Comparison of ENCODE assay signal across 7 mouse cellular contexts in genomic region chr8:124897386-124898250, GRCm38 (mm10). TPM values are rescaled to one million over a fixed set of nuclear protein-coding genes. Genes with fewer than 3 reads are reported as not detected.
A peak's percentile ranks its signal among the peaks of the same experiment; 100 is the strongest.
DNase-seq lines count a peak whose midpoint lies in the region; ATAC-seq lines count a peak whose summit lies in the region.

Gene Exoc8, minus strand, starts transcription at chr8:124897705.
Gene Sprtn, plus strand, starts transcription at chr8:124897886.

- H3K9me3 ChIP-seq in embryonic facial prominence, embryonic 11.5 days (replicated peaks; ENCODE audit: control insufficient read depth, low read length): no peaks in the 10 kb centered on the region
- H3K9me3 ChIP-seq in limb, embryonic 10.5 days (replicated peaks): no peaks in the 10 kb centered on the region
- H3K9me3 ChIP-seq in midbrain, embryonic 13.5 days: no peaks in the 10 kb centered on the region

- WGBS in embryonic facial prominence, embryonic 11.5 days: under 1% methylated on average over 113 of the region's 114 CpGs
- under 1% methylated on average over 114 of the region's 114 CpGs for WGBS in limb, embryonic 10.5 days
- WGBS in midbrain, embryonic 13.5 days: under 1% methylated on average over 114 of the region's 114 CpGs

- H3K9ac ChIP-seq in embryonic facial prominence, embryonic 11.5 days (replicated peaks; ENCODE audit: low read length): peak within 1 kb of the TSS; percentile 85
- H3K9ac ChIP-seq in midbrain, embryonic 13.5 days (replicated peaks): peak within 1 kb of the TSS; percentile 89

- peak within 1 kb of the TSS; percentile 99 for H3K4me2 ChIP-seq in embryonic facial prominence, embryonic 11.5 days (ENCODE audit: low read depth, low read length)
- peak within 1 kb of the TSS; percentile 95 for H3K4me2 ChIP-seq in midbrain, embryonic 13.5 days (replicated peaks)

- H3K36me3 ChIP-seq in embryonic facial prominence, embryonic 11.5 days (replicated peaks; ENCODE audit: control insufficient read depth, insufficient read depth, low read depth, low read length): peaks cover 3% of the 10 kb centered on the region; the same call in 1 of the 2 replicates
- H3K36me3 ChIP-seq in limb, embryonic 10.5 days: peaks cover 64% of the 10 kb centered on the region
- peaks cover 54% of the 10 kb centered on the region for H3K36me3 ChIP-seq in midbrain, embryonic 13.5 days

- H3K4me3 ChIP-seq in embryonic facial prominence, embryonic 11.5 days (ENCODE audit: low read depth, low read length): peak within 1 kb of the TSS; percentile 93
- H3K4me3 ChIP-seq in limb, embryonic 10.5 days: peak within 1 kb of the TSS; percentile 97
- H3K4me3 ChIP-seq in midbrain, embryonic 13.5 days (replicated peaks): peak within 1 kb of the TSS; percentile 87

- peaks cover 8% of the 10 kb centered on the region for H3K4me1 ChIP-seq in embryonic facial prominence, embryonic 11.5 days (ENCODE audit: control insufficient read depth, insufficient read depth, low read length)
- H3K4me1 ChIP-seq in limb, embryonic 10.5 days: peaks cover 32% of the 10 kb centered on the region
- H3K4me1 ChIP-seq in midbrain, embryonic 13.5 days (replicated peaks): peaks cover 49% of the 10 kb centered on the region

- DNase-seq in adrenal gland, postnatal 14 days: peak; percentile 98
- peak; percentile 97 for DNase-seq in embryonic facial prominence, embryonic 11.5 days (ENCODE audit: low spot score)
- DNase-seq in kidney, adult 11 months: peak; percentile 94
- peak; percentile 100 for DNase-seq in limb, embryonic 10.5 days (ENCODE audit: low spot score)
- DNase-seq in spleen, adult 12 weeks (ENCODE audit: low spot score): peak; percentile 99

- peak within 1 kb of the TSS; percentile 62 for H3K27ac ChIP-seq in embryonic facial prominence, embryonic 11.5 days (replicated peaks; ENCODE audit: low read depth, low read length)
- H3K27ac ChIP-seq in limb, embryonic 10.5 days: peak within 1 kb of the TSS; percentile 85
- peak within 1 kb of the TSS; percentile 86 for H3K27ac ChIP-seq in midbrain, embryonic 13.5 days

- ATAC-seq in embryonic facial prominence, embryonic 11.5 days (replicated peaks; ENCODE audit: insufficient number of reproducible peaks, low FRiP score, low TSS enrichment, low read depth): peak; percentile 86
- peak; percentile 80 for ATAC-seq in granulocyte monocyte progenitor cell, adult 5-6 weeks (replicated peaks; ENCODE audit: poor library complexity, severe bottlenecking)
- ATAC-seq in midbrain, embryonic 13.5 days: peak; percentile 92

- no peaks in the 10 kb centered on the region for H3K27me3 ChIP-seq in embryonic facial prominence, embryonic 11.5 days (ENCODE audit: control insufficient read depth, insufficient read depth, low read length)
- no peaks in the 10 kb centered on the region for H3K27me3 ChIP-seq in limb, embryonic 10.5 days (ENCODE audit: low read depth, poor library complexity, severe bottlenecking)
- H3K27me3 ChIP-seq in midbrain, embryonic 13.5 days: no peaks in the 10 kb centered on the region

RNA-seq across cellular contexts. Expression of gene Exoc8, which starts in this region (rescaled TPM):
- 21.5 and 23.8 TPM in 2 replicates for total RNA-seq in adrenal gland, postnatal 14 days (2021)
- 5.7 and 6.8 TPM in 2 replicates for polyA plus RNA-seq in embryonic facial prominence, embryonic 11.5 days (2014; fragmentation: Nextera tagmentation; extraction: Ambion mirVana)
- 9.6 and 16.2 TPM in 2 replicates for total RNA-seq in granulocyte monocyte progenitor cell, adult 5-6 weeks (2014; fragmentation: Nextera tagmentation)
- 14.7 and 16.0 TPM in 2 replicates for total RNA-seq in granulocyte monocyte progenitor cell, adult 5-6 weeks (2017)
- 8.7 and 9.2 TPM in 2 replicates for polyA plus RNA-seq in limb, embryonic 10.5 days (2016; fragmentation: Nextera tagmentation; extraction: Ambion mirVana)
- 11.8 and 14.4 TPM in 2 replicates for polyA plus RNA-seq in midbrain, embryonic 13.5 days (2015; fragmentation: Nextera tagmentation; extraction: Ambion mirVana)

RNA-seq across cellular contexts. Expression of gene Sprtn, which starts in this region (rescaled TPM):
- 20.1 and 21.3 TPM in 2 replicates for total RNA-seq in adrenal gland, postnatal 14 days (2021)
- 9.4 and 9.8 TPM in 2 replicates for polyA plus RNA-seq in embryonic facial prominence, embryonic 11.5 days (2014; fragmentation: Nextera tagmentation; extraction: Ambion mirVana)
- total RNA-seq in granulocyte monocyte progenitor cell, adult 5-6 weeks (2014; fragmentation: Nextera tagmentation): 18.5 and 18.8 TPM in 2 replicates
- total RNA-seq in granulocyte monocyte progenitor cell, adult 5-6 weeks (2017): 20.9 and 21.8 TPM in 2 replicates
- polyA plus RNA-seq in limb, embryonic 10.5 days (2016; fragmentation: Nextera tagmentation; extraction: Ambion mirVana): 9.3 and 10.4 TPM in 2 replicates
- 11.5 and 14.1 TPM in 2 replicates for polyA plus RNA-seq in midbrain, embryonic 13.5 days (2015; fragmentation: Nextera tagmentation; extraction: Ambion mirVana)

Comparison
In these comparisons a context has a peak if more than half of its experiments do, and no peak if none do; other contexts are left out.
1. Peak in every context shown above with its lines: DNase-seq, ATAC-seq, H3K4me3 ChIP-seq and H3K27ac ChIP-seq.